Mouse (Mus musculus) ES-E14 (cell line): ENCODE results near the gene S100a5. TPM values are rescaled to one million over a fixed set of nuclear protein-coding genes. Genes with fewer than 3 reads are reported as not detected.

Experiments used
- DNase-seq: peaks from one replicate; pipeline ENCODE4 v3.0.0-alpha.2; 2013; ENCODE audit warnings: low read depth, low spot score
- H3K27ac ChIP-seq: 2 replicates; pipeline ENCODE4 v1.5.1; 2012; ENCODE audit warnings: low read depth, mild to moderate bottlenecking, low read length, moderate library complexity, mixed read lengths; ENCODE audit not compliant: poor library complexity, insufficient read depth, severe bottlenecking
- H3K36me3 ChIP-seq: 2 replicates; pipeline ENCODE4 v1.6.1; 2012; ENCODE audit warnings: mild to moderate bottlenecking, low read length, moderate library complexity, mixed read lengths; ENCODE audit not compliant: control insufficient read depth, poor library complexity, insufficient read depth, severe bottlenecking
- H3K4me1 ChIP-seq, 2 experiments: fragments of 150-350 bp in 1 of 2; sonication (generic) in 1 of 2; 2 replicates each; pipeline ENCODE4 v1.6.1; 2012; ENCODE audit warnings: low read length in 2 of 2, mild to moderate bottlenecking in 1 of 2, mixed read lengths in 1 of 2; ENCODE audit not compliant: control insufficient read depth in 2 of 2, insufficient read depth in 2 of 2, poor library complexity in 1 of 2
- H3K4me3 ChIP-seq, 2 experiments: fragments of 150-350 bp in 1 of 2; sonication (generic) in 1 of 2; 2 replicates each; pipeline ENCODE4 v1.5.1; 2012; ENCODE audit warnings: low read length in 2 of 2, low read depth in 1 of 2, mild to moderate bottlenecking in 1 of 2, mixed read lengths in 1 of 2; ENCODE audit not compliant: insufficient read depth in 1 of 2, poor library complexity in 1 of 2, severe bottlenecking in 1 of 2
- H3K9ac ChIP-seq: 2 replicates; pipeline ENCODE4 v1.6.1; 2012; ENCODE audit warnings: low read depth, mild to moderate bottlenecking, low read length, mixed read lengths; ENCODE audit not compliant: poor library complexity, insufficient read depth, severe bottlenecking
- H3K9me3 ChIP-seq: fragments of 150-350 bp; sonication (generic); 2 replicates; pipeline ENCODE4 v1.6.1; 2012; ENCODE audit warnings: low read depth, mild to moderate bottlenecking, low read length; ENCODE audit not compliant: control insufficient read depth, insufficient read depth
- CHD2 ChIP-seq: IDR thresholded peaks from 2 replicates; pipeline ENCODE4 v1.6.1; 2014; ENCODE audit warnings: mild to moderate bottlenecking, low read depth, low read length, inconsistent platforms
- HCFC1 ChIP-seq: IDR thresholded peaks from 2 replicates; pipeline ENCODE4 v1.6.1; 2012; ENCODE audit warnings: low read length, inconsistent platforms, borderline replicate concordance; ENCODE audit not compliant: insufficient read depth
- MAFK ChIP-seq: IDR thresholded peaks from 2 replicates; pipeline ENCODE4 v1.6.1; 2014; ENCODE audit warnings: mild to moderate bottlenecking, low read depth, low read length, inconsistent platforms; ENCODE audit not compliant: insufficient read depth
- ZC3H11A ChIP-seq: IDR thresholded peaks from 2 replicates; pipeline ENCODE4 v1.6.1; 2012; ENCODE audit warnings: low read depth, mild to moderate bottlenecking, inconsistent platforms, low read length, borderline replicate concordance
- ZNF384 ChIP-seq: IDR thresholded peaks from 2 replicates; pipeline ENCODE4 v1.6.1; 2012; ENCODE audit warnings: low read depth, low read length, inconsistent platforms
- in situ Hi-C, 2 experiments: fragments of 600-800 bp; cut with MboI; formaldehyde crosslinking; loops; one replicate each; pipeline ENCODE4 v1.15.1; 2025; ENCODE audit warnings: low sequenced_read_pairs in 2 of 2, inconsistent platforms in 1 of 2; ENCODE audit not compliant: unreplicated experiment in 2 of 2
- total RNA-seq: library from RNA; depleted of rRNA; stranded (reverse); fragments of 300-350 nt; gene quantifications from 2 replicates; pipeline ENCODE4 v1.2.3, GENCODE M21; 2012

Gene S100a5
- total RNA-seq, 1 experiment = not detected

DNA sequence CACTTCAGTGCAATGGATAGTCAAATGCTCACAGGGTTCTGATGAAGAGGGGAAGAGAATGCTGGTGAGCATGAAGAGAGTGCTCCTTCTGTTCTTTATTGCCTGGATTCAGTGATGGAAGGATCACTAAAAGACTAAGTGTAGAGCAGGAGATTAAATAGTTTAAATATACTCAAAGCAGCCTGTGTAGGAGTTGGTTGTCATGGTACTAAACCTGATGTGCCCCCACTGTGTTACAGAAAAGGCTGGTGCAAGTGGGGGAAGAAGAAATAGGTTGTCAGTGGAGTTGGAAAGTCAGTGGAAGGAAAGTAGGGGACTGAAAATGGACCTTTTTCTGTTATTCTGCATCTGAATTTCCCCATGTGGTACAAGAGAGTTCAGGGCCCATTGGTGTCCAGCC lies 40.7 kb downstream of the S100a5 start:
- TF ChIP-seq ZNF384 (no peak), ZC3H11A (no peak), HCFC1 (no peak), MAFK (no peak), CHD2 (no peak)
- no peak overlapping the region for H3K9ac ChIP-seq
- in situ Hi-C loops = no loop called here

DNA sequence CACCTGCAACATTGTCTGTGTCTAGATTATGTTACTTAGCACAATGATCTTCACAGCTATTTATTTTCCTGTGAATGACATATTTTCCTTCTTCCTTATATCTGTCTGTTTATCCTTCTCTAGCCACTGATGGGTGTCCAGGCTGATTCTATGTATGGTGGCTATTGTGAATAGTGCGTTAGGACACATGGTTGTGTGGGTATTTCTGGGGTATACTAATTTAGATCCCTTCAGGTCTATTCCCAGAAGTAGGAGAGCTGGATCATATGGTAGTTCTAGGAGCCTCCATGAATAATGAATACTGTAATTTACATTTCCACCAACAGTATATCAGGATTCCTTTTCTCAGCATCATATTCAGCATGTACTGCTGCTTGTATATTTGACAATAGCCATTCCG lies 41.5 kb downstream of the S100a5 start:
- Histone ChIP-seq H3K36me3 (no peaks in the 10 kb centered on the region), H3K27ac (no peak overlapping the region), H3K4me3 (no peak overlapping the region), H3K9ac (no peak overlapping the region), H3K4me1 (no peaks in the 10 kb centered on the region), H3K9me3 (no peaks in the 10 kb centered on the region)
- no peak for DNase-seq
- in situ Hi-C loops = no loop called here
- no peak for TF ChIP-seq CHD2
- no peak for TF ChIP-seq HCFC1
- TF ChIP-seq ZC3H11A = no peak
- no peak for TF ChIP-seq ZNF384
- TF ChIP-seq MAFK = no peak

More for the DNA sequence above, 40.7 kb downstream of the S100a5 start:
- no peak for DNase-seq
- Histone ChIP-seq H3K36me3 (no peaks in the 10 kb centered on the region), H3K9me3 (no peaks in the 10 kb centered on the region), H3K27ac (no peak overlapping the region), H3K4me3 (no peak overlapping the region), H3K4me1 (no peaks in the 10 kb centered on the region)

- in situ Hi-C loops = no loop called here
These were observed 44.7 kb downstream of the S100a5 start for GRCm38 (mm10) chr3:90652878-90653508.

DNA sequence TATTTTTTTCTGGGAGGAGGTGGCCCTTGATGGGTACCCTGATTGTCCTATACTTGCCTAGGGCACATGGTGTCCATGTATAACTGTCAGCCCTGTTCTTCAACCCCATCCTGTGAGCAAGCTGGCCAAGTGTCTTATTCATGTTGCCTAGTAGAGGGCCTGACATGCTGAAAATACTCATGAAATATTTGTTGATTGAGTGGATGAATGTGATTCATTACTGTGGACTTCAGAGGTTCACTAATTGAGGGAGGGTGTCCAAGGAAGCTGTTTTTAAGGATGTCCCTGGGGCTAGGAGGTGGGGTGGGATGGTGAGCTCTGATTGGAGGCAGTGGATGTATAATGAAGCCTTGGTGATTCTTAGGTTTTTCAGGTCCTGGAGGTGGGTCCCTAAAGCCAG lies 45.4 kb downstream of the S100a5 start, which contains the start of gene S100a7a:
TSS of gene S100a7a (plus strand) at position 301 of the 400 bp plus-strand sequence.
- DNase-seq = no peak
- H3K9ac ChIP-seq = no peak within 1 kb of the TSS
- no peaks in the 10 kb centered on the region for H3K36me3 ChIP-seq
- no peak within 1 kb of the TSS for H3K27ac ChIP-seq
- in situ Hi-C loops = no loop called here
- no peaks in the 10 kb centered on the region for H3K9me3 ChIP-seq
- H3K4me1 ChIP-seq = no peaks in the 10 kb centered on the region
- H3K4me3 ChIP-seq = no peak within 1 kb of the TSS
- TF ChIP-seq CHD2 = no peak
- TF ChIP-seq MAFK = no peak
- no peak for TF ChIP-seq HCFC1
- TF ChIP-seq ZC3H11A = no peak
- no peak for TF ChIP-seq ZNF384

More at GRCm38 (mm10) chr3:90652878-90653508, 44.7 kb downstream of the S100a5 start:
- peak; percentile 73 for DNase-seq
- Histone ChIP-seq H3K27ac (no peak overlapping the region), H3K9me3 (no peaks in the 10 kb centered on the region), H3K4me3 (no peak overlapping the region), H3K4me1 (no peaks in the 10 kb centered on the region), H3K36me3 (no peaks in the 10 kb centered on the region), H3K9ac (no peak overlapping the region)
- no peak for TF ChIP-seq MAFK
- peak; percentile 43; the same call in 1 of the 2 replicates for TF ChIP-seq ZC3H11A

DNA sequence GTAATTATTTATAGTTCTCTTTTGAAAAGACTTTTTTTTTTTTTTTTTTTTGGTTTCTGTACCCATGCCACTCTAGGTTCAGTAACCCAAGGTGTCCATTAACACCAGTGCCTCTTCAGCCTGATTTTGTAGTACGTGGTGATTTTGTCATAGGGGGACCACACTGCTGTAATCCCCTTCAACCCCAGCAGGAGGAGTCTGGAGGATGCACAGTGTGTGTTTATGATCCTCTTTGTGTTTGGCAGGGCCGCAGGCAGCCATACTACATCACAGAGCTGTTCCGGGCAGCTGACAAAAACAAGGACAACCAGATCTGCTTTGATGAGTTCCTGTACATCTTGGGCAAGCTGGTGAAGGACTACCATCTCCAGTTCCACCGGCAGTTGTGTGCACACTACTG lies 49.1 kb downstream of the S100a5 start:
- TF ChIP-seq HCFC1 = no peak
- TF ChIP-seq ZC3H11A = no peak
- peak; percentile 20 for DNase-seq
- no peaks in the 10 kb centered on the region for H3K4me1 ChIP-seq
- H3K9ac ChIP-seq = no peak overlapping the region
- no peak overlapping the region for H3K27ac ChIP-seq
- no peaks in the 10 kb centered on the region for H3K9me3 ChIP-seq
- no peaks in the 10 kb centered on the region for H3K36me3 ChIP-seq
- H3K4me3 ChIP-seq = no peak overlapping the region
- in situ Hi-C loops = loop anchor here in 1 of 2 experiments (5.0 kb wide), 1 partner anchor 50 kb away; no protein-coding TSS in a partner anchor
